Mouse (Mus musculus) cortical plate, adult 2 months (tissue): ENCODE results near the gene Fam49a.

ENCODE experiments used
- CTCF ChIP-seq: fragments of 200-500 bp; IDR thresholded peaks from 2 replicates; pipeline ENCODE4 v1.5.1; 2011; ENCODE audit warnings: mild to moderate bottlenecking, control low read depth, low read length; ENCODE audit not compliant: insufficient read depth; ENCODE audit errors: extremely low read depth
- POLR2A ChIP-seq: fragments of 200-500 bp; IDR thresholded peaks from 2 replicates; pipeline ENCODE4 v1.6.1; 2011; ENCODE audit warnings: mild to moderate bottlenecking, low read length, control low read depth; ENCODE audit not compliant: insufficient read depth; ENCODE audit errors: extremely low read depth

DNA sequence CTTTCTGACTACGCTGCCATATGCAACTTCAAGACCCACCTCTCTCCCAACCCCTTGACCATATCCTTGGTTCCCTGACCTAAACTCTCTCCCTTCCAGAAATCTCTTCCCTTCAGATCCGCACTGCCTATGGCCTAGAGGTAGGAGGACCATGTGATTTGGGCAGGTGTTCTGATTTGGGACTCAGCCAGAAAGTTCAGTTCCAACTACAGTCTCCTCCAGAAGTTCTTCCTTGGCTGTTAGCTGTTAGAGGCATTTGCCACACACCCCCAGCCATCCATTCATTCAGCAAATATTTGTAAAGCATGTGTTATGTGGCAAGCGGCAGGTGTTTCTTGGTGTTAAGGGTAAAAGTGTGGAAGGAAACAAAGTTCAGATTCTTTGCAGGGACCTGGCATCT, 44.3 kb downstream of the Fam49a start:
- TF ChIP-seq CTCF, result no peak
- TF ChIP-seq POLR2A, result no peak
